Mouse (Mus musculus): ENCODE measurements around the gene Elavl4. TPM values are rescaled to one million over a fixed set of nuclear protein-coding genes. Genes with fewer than 3 reads are reported as not detected.

Gene Elavl4
- polyA plus RNA-seq, 1 experiment from 2014 or later: 6.1 TPM

- H3K9me3 ChIP-seq (ENCODE audit: control insufficient read depth, low read length): no peaks in the 10 kb centered on the region
- H3K4me3 ChIP-seq (ENCODE audit: control insufficient read depth in 1 of 2, insufficient read depth in 1 of 2, low read depth in 1 of 2, low read length in 2 of 2): no peak overlapping the region
- peaks cover 0 to 6% of the 10 kb centered on the region in 2 experiments; a peak in 3 of 4 replicates for H3K4me1 ChIP-seq (ENCODE audit: control insufficient read depth in 2 of 2, insufficient read depth in 2 of 2, low read length in 2 of 2)
- H3K36me3 ChIP-seq (ENCODE audit: control insufficient read depth, insufficient read depth, low read length): no peaks in the 10 kb centered on the region
- no peak for ATAC-seq (ENCODE audit: insufficient number of reproducible peaks, insufficient read depth, low FRiP score, low read depth)
- no peak overlapping the region for H3K9ac ChIP-seq (ENCODE audit: low read length)
- H3K27me3 ChIP-seq (ENCODE audit: control insufficient read depth, insufficient read depth, low read length): no peaks in the 10 kb centered on the region
- H3K27ac ChIP-seq (replicated peaks in 1 of 2; ENCODE audit: control insufficient read depth in 1 of 2, insufficient read depth in 1 of 2, low read depth in 2 of 2, low read length in 2 of 2): no peak overlapping the region
- peak overlapping the region; percentile 49 for H3K4me2 ChIP-seq (ENCODE audit: low read length)
- WGBS: 27% methylated on average over 11 of the region's 11 CpGs
Observed at GRCm38 (mm10) chr4:110287412-110288067, 64.2 kb downstream of the Elavl4 start.

- H3K4me3 ChIP-seq (ENCODE audit: control insufficient read depth in 1 of 2, insufficient read depth in 1 of 2, low read depth in 1 of 2, low read length in 2 of 2): 0 out of 4 replicates have a peak overlapping the region, but pooled peaks of 1 of the 2 experiments have one; percentile 1
- no peaks in the 10 kb centered on the region for H3K27me3 ChIP-seq (ENCODE audit: control insufficient read depth, insufficient read depth, low read length)
- peaks cover 0 to 6% of the 10 kb centered on the region in 2 experiments; a peak in 3 of 4 replicates for H3K4me1 ChIP-seq (ENCODE audit: control insufficient read depth in 2 of 2, insufficient read depth in 2 of 2, low read length in 2 of 2)
- H3K9ac ChIP-seq (ENCODE audit: low read length): no peak overlapping the region
- H3K4me2 ChIP-seq (ENCODE audit: low read length): peak overlapping the region; percentile 49
- H3K9me3 ChIP-seq (ENCODE audit: control insufficient read depth, low read length): no peaks in the 10 kb centered on the region
- WGBS: 69% methylated on average over 7 of the region's 7 CpGs
- H3K27ac ChIP-seq (replicated peaks in 1 of 2; ENCODE audit: control insufficient read depth in 1 of 2, insufficient read depth in 1 of 2, low read depth in 2 of 2, low read length in 2 of 2): no peak overlapping the region
- ATAC-seq (ENCODE audit: insufficient number of reproducible peaks, insufficient read depth, low FRiP score, low read depth): no peak
- no peaks in the 10 kb centered on the region for H3K36me3 ChIP-seq (ENCODE audit: control insufficient read depth, insufficient read depth, low read length)
Observed at GRCm38 (mm10) chr4:110286841-110287240, 64.9 kb downstream of the Elavl4 start.

- no peak for ATAC-seq (ENCODE audit: insufficient number of reproducible peaks, insufficient read depth, low FRiP score, low read depth)
- Histone ChIP-seq H3K9ac (ENCODE audit: low read length) (no peak overlapping the region), H3K9me3 (ENCODE audit: control insufficient read depth, low read length) (no peaks in the 10 kb centered on the region), H3K4me2 (ENCODE audit: low read length) (peak overlapping the region; percentile 49), H3K36me3 (ENCODE audit: control insufficient read depth, insufficient read depth, low read length) (no peaks in the 10 kb centered on the region), H3K27ac (replicated peaks in 1 of 2; ENCODE audit: control insufficient read depth in 1 of 2, insufficient read depth in 1 of 2, low read depth in 2 of 2, low read length in 2 of 2) (no peak overlapping the region), H3K4me3 (ENCODE audit: control insufficient read depth in 1 of 2, insufficient read depth in 1 of 2, low read depth in 1 of 2, low read length in 2 of 2) (peak overlapping the region; percentile 1 to 4; a peak in 1 of 4 replicates), H3K4me1 (ENCODE audit: control insufficient read depth in 2 of 2, insufficient read depth in 2 of 2, low read length in 2 of 2) (peaks cover 0 to 6% of the 10 kb centered on the region in 2 experiments; a peak in 3 of 4 replicates), H3K27me3 (ENCODE audit: control insufficient read depth, insufficient read depth, low read length) (no peaks in the 10 kb centered on the region)
- WGBS: 39% methylated on average over 9 of the region's 9 CpGs
Observed at GRCm38 (mm10) chr4:110286371-110286781, 65.3 kb downstream of the Elavl4 start.

- Histone ChIP-seq H3K4me1 (ENCODE audit: control insufficient read depth in 2 of 2, insufficient read depth in 2 of 2, low read length in 2 of 2) (peaks cover 0 to 6% of the 10 kb centered on the region in 2 experiments; a peak in 3 of 4 replicates), H3K27ac (replicated peaks in 1 of 2; ENCODE audit: control insufficient read depth in 1 of 2, insufficient read depth in 1 of 2, low read depth in 2 of 2, low read length in 2 of 2) (no peak overlapping the region), H3K9me3 (ENCODE audit: control insufficient read depth, low read length) (no peaks in the 10 kb centered on the region), H3K36me3 (ENCODE audit: control insufficient read depth, insufficient read depth, low read length) (no peaks in the 10 kb centered on the region), H3K27me3 (ENCODE audit: control insufficient read depth, insufficient read depth, low read length) (no peaks in the 10 kb centered on the region), H3K4me3 (ENCODE audit: control insufficient read depth in 1 of 2, insufficient read depth in 1 of 2, low read depth in 1 of 2, low read length in 2 of 2) (peak overlapping the region; percentile 8 to 10; a peak in 2 of 4 replicates), H3K9ac (ENCODE audit: low read length) (no peak overlapping the region), H3K4me2 (ENCODE audit: low read length) (peak overlapping the region; percentile 49)
- 12% methylated on average over 15 of the region's 15 CpGs for WGBS
- no peak for ATAC-seq (ENCODE audit: insufficient number of reproducible peaks, insufficient read depth, low FRiP score, low read depth)
Observed at GRCm38 (mm10) chr4:110285346-110286330, 66.1 kb downstream of the Elavl4 start.

GRCm38 (mm10) chr4:110284446-110284845 is 67.3 kb downstream of the Elavl4 start:
- Histone ChIP-seq H3K36me3 (ENCODE audit: control insufficient read depth, insufficient read depth, low read length) (no peaks in the 10 kb centered on the region), H3K4me2 (ENCODE audit: low read length) (no peak overlapping the region), H3K4me3 (ENCODE audit: control insufficient read depth in 1 of 2, insufficient read depth in 1 of 2, low read depth in 1 of 2, low read length in 2 of 2) (no peak overlapping the region), H3K9me3 (ENCODE audit: control insufficient read depth, low read length) (no peaks in the 10 kb centered on the region), H3K27me3 (ENCODE audit: control insufficient read depth, insufficient read depth, low read length) (no peaks in the 10 kb centered on the region), H3K27ac (replicated peaks in 1 of 2; ENCODE audit: control insufficient read depth in 1 of 2, insufficient read depth in 1 of 2, low read depth in 2 of 2, low read length in 2 of 2) (no peak overlapping the region), H3K4me1 (ENCODE audit: control insufficient read depth in 2 of 2, insufficient read depth in 2 of 2, low read length in 2 of 2) (peaks cover 0 to 6% of the 10 kb centered on the region in 2 experiments; a peak in 3 of 4 replicates), H3K9ac (ENCODE audit: low read length) (no peak overlapping the region)
- 78% methylated on average over 3 of the region's 3 CpGs for WGBS
- no peak for ATAC-seq (ENCODE audit: insufficient number of reproducible peaks, insufficient read depth, low FRiP score, low read depth)

GRCm38 (mm10) chr4:110270046-110270445 is 81.7 kb downstream of the Elavl4 start:
- Histone ChIP-seq H3K4me2 (ENCODE audit: low read length) (no peak overlapping the region), H3K9ac (ENCODE audit: low read length) (no peak overlapping the region), H3K9me3 (ENCODE audit: control insufficient read depth, low read length) (no peaks in the 10 kb centered on the region), H3K36me3 (ENCODE audit: control insufficient read depth, insufficient read depth, low read length) (no peaks in the 10 kb centered on the region), H3K27ac (replicated peaks in 1 of 2; ENCODE audit: control insufficient read depth in 1 of 2, insufficient read depth in 1 of 2, low read depth in 2 of 2, low read length in 2 of 2) (no peak overlapping the region), H3K4me1 (ENCODE audit: control insufficient read depth in 2 of 2, insufficient read depth in 2 of 2, low read length in 2 of 2) (no peaks in the 10 kb centered on the region), H3K27me3 (ENCODE audit: control insufficient read depth, insufficient read depth, low read length) (no peaks in the 10 kb centered on the region), H3K4me3 (ENCODE audit: control insufficient read depth in 1 of 2, insufficient read depth in 1 of 2, low read depth in 1 of 2, low read length in 2 of 2) (no peak overlapping the region)
- 41% methylated on average over 4 of the region's 4 CpGs for WGBS
- ATAC-seq (ENCODE audit: insufficient number of reproducible peaks, insufficient read depth, low FRiP score, low read depth): no peak

- no peaks in the 10 kb centered on the region for H3K4me1 ChIP-seq (ENCODE audit: control insufficient read depth in 2 of 2, insufficient read depth in 2 of 2, low read length in 2 of 2)
- 59% methylated on average over 9 of the region's 9 CpGs for WGBS
- H3K27me3 ChIP-seq (ENCODE audit: control insufficient read depth, insufficient read depth, low read length): no peaks in the 10 kb centered on the region
- no peak for ATAC-seq (ENCODE audit: insufficient number of reproducible peaks, insufficient read depth, low FRiP score, low read depth)
- H3K36me3 ChIP-seq (ENCODE audit: control insufficient read depth, insufficient read depth, low read length): no peaks in the 10 kb centered on the region
- H3K4me3 ChIP-seq (ENCODE audit: control insufficient read depth in 1 of 2, insufficient read depth in 1 of 2, low read depth in 1 of 2, low read length in 2 of 2): no peak overlapping the region
- H3K27ac ChIP-seq (replicated peaks in 1 of 2; ENCODE audit: control insufficient read depth in 1 of 2, insufficient read depth in 1 of 2, low read depth in 2 of 2, low read length in 2 of 2): no peak overlapping the region
- no peak overlapping the region for H3K9ac ChIP-seq (ENCODE audit: low read length)
- no peaks in the 10 kb centered on the region for H3K9me3 ChIP-seq (ENCODE audit: control insufficient read depth, low read length)
- H3K4me2 ChIP-seq (ENCODE audit: low read length): no peak overlapping the region
Observed at GRCm38 (mm10) chr4:110266804-110267575, 84.7 kb downstream of the Elavl4 start.
